Mouse (Mus musculus): ENCODE data around the gene Maml3.

- TF ChIP-seq CTCF (IDR thresholded peaks at IDR 0.05; ENCODE audit: low read depth) (no peak), EP300 (optimal IDR thresholded peaks at IDR 0.05) (no peak)
Observed at GRCm38 (mm10) chr3:52103531-52104181, 1.2 kb downstream of the Maml3 start.

All from stomach, postnatal 0 days (tissue).